Mouse (Mus musculus) thymus, postnatal 25 days (tissue): ENCODE measurements around the gene Sap25.
A peak's percentile ranks its signal among the peaks of the same experiment; 100 is the strongest.
"Not testable (repeated sequence)": the region's sequence is repeated elsewhere in the genome, so short reads cannot be mapped to it uniquely, and the experiment has no call there.

Experiments
- DNase-seq: peaks from one replicate; pipeline ENCODE4 v3.0.0; 2022

Gene Sap25

DNA sequence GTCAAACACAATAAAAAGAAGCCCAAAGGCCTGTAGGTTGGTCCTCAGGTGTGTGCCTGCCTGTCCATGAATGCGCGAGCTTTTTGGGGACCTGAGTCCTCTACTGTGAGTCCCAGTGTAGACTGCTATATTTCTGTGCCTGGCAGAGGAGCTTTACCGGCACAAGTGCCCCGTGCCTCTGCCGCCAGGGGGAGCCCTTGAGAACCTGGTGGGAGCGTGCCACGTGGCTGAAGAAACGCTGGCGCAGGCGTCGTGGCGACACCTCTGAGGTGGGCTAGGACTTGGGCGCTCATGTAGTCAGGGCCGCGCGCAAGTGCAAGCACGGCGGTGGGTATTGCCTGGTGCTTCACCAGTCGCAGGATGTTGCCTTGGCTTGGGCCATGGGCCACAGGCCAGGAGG, at the start of gene Sap25:
Sap25 (plus strand) TSS at position 281 of the 400 bp plus-strand sequence.
- peak; percentile 54 for DNase-seq

DNA sequence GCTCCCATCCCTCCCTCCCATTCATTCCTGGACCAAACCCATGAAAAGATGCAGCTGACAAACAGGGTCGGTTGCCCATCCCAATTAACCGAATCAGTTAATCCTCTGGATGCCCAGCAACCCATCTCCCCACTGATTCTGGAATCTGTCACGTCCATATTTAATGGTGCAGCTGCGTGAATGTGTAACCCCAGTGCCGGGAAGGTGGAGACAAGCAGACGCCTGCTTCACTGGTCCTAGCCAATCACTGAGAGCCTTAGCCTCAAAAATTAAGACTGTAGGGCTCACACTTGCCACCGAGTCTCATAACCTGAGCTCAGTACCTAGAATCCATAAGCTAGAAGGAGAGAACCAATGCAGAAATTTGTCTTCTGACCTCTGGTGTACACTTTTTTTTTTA, 45.2 kb upstream of the Sap25 start:
- DNase-seq = no peak

DNA sequence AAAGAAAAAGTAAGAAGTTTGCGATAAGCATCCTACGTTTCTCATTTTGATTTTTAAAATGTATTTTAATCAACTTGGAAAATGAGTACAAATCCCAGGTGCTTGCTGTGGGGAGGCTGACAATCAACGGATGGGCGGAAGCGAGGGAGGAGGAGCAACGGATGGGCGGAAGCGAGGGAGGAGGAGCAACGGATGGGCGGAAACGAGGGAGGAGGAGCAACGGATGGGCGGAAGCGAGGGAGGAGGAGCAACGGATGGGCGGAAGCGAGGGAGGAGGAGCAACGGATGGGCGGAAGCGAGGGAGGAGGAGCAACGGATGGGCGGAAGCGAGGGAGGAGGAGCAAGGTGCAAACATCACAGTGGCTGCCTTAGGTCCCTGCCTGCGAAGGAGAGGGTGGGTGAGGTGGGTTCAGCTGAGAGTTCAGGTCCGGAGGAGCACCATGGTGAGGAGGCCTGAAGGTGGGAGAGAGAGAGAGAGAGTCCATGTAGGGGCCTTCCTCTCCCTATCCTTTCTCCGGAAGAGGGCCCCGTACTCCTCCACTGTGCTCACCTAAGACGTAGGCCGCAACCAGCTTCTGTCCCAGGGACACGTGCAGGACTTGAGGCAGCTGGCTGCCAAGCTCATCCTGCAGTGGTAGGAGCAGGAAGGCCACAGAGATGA, 44.4 kb upstream of the Sap25 start:
- peak; percentile 46 for DNase-seq

DNA sequence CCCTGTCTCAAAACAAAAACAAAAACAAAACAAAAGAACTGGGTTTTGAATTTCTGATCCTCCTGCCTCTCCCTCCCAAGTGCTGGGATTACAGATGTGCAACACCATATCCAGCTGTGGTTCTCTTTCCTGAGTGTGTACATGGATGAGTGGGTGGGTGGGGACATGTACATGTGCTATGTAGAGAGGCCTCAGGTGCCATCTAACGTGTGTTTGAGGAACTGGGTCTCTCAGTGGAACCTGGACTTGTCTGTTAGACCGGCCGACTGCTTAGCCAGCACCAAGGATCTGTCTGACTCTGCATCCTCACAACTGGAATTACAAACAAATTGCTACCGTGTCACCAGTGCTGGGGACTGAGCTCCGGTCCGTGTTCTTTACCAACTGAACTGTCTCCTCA, 43.5 kb upstream of the Sap25 start:
- DNase-seq = no peak

DNA sequence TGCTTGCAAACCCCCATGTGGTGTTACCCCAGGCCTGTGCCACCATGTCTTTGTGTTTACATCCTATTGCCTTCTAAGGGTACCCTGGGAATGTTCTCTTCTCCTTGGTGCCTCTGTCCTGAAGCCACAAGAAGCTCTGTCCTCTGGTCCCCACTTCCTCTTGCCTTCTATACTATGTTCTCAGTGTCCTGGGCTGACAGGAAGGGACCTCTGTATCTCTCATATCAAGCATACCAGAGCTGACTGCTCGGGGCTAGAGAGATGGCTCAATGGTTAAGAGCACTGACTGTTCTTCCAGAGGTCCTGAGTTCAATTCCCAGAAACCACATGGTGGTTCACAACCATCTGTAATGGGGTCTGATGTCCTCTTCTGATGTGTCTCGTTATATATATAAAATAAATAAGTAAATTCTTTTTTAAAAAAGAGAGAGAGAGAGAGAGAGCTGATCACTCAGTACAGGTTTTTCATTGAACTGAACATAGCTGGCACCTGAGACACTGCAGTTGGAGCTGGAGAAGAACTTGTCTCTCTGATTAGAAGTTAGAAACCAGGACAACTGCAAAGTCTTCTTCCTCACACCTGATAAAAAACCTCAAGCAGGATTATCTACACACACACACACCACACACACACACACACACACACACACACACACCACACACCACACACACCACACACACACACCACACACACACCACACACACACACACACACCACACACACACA, 42.9 kb upstream of the Sap25 start:
- DNase-seq = no peak

DNA sequence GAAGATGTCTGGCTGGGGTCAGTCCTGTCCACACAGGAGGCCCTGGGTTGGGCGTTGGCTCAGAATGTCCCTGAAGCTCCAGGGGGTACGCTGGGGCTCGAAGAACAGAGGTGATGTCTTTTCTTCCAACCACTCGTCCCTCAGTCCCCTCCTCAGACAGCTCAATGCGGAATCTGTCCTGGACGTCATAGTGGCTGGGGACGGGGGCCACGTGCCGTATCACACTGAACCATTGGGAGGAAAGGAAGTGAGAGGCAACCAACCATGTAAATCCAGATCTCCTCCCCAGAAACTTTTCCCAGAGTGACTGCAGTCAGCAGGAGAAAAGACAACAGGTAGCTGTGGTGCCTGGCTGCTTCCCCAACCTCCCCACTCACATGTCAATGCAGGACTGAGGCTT, 41.5 kb upstream of the Sap25 start:
- no peak for DNase-seq

DNA sequence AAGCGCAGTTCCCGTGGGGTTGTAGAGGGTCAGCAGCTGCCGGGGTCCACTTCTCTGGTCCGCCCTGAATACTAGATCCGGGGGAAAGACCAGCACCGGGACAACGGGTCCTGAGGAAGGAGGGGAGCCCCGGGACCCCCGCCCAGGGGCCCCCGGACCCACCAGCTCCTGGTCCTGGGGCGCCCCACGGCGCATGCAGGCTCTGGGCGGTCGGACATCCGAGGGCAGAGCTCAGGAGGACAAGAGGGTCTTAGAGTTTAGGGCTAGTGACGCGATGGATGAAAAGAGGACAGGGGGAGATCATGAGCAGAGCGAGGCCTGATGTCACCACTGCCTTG, 40.9 kb upstream of the Sap25 start:
- no peak for DNase-seq

DNA sequence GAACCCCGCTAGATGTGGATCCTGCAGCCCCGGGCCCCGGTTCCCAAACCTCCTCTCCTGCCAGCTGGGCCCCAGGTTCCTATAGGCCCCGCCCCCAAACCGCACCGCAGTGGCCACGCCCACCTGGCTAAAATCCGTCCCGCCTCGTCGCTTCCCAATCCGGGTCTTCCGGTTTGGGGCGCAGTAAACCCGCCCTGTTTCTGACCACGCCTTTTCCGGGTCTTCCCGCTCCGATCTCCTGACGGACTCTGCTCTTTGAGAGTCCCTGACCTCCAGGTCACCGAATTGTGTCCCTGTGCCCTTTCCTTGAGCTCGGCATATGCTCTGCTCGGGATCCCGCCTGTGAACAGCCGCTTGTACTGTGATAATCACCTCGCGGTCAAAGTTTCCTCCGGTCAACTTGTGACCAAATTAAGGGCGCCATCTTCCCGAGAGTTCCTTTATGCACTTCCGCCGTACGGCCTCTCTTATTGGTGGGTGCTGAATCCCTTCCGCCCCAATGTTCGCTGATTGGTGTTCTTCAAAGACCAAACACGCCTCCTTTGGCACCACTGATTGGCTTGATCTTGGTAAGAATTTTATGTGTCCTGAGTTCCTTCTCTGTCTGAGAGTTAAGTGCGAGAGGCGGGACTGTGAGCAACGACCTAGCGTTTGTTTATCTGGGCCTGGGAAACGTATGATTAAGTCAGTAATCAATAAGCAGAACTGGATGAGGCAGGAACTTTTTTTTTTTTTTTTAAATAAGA, 40.3 kb upstream of the Sap25 start, which contains the start of gene Mospd3:
Mospd3 (minus strand) TSS at position 440 of the 746 bp plus-strand sequence.
- peak; percentile 98 for DNase-seq

DNA sequence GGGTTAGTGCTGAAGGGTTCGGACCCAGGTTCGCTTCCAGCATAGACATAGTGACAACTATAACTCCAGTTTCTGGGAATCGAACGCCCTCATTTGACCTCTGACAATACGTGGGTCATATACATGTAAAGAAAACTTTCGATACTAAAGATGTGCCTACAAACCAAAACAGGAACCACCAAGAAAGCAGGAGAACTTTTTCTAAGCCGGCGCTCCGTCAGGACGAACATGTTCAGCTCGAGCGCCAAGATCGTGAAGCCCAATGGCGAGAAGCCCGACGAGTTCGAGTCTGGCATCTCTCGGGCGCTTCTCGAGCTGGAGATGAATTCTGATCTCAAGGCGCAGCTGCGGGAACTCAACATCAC, 39.8 kb upstream of the Sap25 start:
- DNase-seq = peak; percentile 32

DNA sequence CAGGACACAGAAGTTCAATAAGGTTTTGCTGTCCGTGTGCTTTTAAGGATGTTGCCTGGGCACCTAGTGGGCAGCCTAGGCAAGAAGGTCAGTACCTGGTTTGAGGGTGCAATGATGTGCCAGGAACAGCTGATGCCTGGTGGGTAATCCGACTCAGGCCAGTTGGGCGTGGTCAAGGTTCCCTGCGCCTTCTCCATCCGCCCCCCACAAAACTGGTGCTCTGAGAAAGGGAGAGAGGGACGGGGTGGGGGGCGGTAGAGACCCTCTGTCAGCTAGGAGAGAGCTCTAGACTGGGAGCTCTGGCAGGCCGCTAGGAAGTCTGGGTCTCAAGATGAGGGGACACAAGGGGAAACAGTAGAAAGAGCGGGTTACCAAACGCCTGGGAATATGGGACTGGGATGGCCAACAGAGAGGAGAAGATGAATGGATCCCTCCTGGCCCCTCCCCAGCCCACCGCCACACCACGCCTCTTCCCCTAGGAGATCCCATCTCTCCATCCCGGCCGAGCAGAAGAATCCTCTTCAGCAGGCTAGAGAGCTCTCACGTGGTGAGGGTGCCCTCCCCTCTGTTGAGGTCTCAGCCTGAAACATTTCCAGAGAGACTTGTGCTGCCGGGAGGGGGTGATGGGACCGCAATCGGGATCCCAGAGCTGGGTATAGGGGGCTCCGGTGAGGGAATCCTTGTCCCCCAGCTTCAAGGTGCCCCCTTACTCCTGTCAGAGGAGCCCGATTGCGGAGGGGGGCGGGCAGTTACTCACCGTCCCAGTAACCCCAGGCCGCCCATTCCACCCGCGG, 33.1 kb upstream of the Sap25 start:
- no peak for DNase-seq

DNA sequence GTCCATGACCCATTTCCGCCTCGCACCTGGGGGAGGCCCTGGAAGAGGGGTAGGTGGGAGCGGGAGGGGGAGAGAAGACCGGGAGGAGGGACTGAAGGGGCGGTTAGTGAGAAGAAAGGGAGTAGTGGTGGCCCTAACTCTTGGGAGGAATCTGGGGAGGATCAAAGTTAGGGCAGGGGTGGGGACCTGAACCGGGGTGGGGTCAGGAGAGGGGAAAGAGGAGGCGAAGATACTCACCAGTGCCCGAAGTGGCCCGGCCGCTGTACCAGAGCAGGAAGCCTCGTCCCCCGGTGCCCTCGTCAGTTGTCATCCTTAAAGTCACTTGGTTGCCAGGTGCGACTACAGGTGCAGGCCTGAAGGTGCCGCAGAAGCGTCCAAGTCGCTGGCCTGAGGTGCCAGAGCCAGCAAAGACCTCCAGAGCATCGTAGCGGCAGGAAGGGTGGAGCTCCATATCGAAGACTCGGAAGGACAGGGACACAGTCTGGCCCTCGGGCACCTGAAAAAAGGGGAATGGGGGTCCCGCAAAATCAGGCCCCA, 32.4 kb upstream of the Sap25 start:
- no peak for DNase-seq

DNA sequence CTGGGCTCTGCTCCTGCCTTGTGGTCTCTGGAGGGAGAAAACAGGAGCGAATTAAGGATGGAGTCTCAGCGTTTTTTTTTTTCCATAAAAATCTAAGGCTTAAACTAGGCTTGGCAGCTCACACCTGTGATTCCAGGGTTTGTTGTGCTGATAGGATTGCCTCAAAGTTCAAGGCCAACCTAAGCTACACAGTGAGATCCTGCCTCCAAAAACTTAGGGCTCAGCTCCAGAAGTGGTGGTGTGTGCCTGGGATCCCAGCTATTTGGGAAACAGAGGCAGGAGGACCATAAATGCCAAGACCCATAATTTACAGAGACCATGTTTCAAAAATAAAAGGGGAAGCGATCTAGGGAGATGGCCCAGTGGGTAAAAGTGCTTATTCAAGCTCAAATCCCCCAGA, 31.8 kb upstream of the Sap25 start:
- DNase-seq = no peak

DNA sequence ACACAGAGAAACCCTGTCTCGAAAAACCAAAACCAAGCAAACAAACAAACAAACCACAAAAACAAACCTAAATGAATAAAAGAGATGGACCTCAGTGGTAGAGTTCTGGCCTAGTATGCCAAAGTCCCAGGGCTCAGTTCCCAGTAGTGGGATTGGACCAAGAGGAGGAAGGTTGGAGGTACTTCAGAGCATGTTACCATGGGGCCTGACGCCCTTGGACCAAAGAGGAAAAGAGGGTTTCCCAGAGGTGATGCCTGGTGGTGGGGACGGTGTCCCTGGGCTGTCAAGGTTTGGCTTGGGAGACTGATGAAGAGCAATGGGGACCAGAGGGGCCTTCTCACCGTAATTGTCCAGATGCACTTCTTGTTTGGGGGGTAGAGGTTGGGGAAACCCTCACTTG, 31.1 kb upstream of the Sap25 start:
- DNase-seq = no peak

DNA sequence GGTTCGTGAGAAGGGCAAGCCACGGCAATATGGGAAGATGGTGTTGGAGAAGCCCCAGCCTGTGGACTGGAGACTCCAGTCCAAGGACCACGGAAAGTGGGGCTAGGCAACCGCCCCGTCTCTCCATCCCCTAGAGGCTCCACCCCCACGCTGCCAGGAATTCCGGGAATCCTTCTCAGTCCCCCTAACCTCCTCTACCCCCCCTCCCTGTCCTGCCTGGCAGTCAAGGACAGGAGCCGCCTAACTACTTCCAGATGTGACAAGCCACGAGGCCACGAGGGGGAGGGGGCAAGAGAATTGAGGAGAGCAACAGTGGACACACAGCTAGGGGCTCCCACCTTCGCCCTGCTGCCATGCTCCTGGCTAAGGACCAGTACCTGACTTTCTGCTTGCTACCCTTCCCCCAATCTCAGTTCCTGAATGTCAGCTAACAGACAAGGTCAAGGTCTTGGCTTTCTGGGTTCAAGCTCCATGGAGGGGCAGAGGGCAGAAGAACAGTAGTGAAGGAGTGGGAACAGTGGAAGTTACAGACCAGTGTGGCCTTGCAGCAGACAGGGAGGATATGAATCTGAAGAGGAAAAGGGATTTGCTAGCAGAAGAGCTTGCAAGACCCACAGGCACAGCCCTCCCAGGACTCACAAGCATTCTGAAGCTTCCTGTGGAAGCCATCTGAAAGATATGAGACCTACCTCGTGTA, 30.4 kb upstream of the Sap25 start:
- DNase-seq = no peak

DNA sequence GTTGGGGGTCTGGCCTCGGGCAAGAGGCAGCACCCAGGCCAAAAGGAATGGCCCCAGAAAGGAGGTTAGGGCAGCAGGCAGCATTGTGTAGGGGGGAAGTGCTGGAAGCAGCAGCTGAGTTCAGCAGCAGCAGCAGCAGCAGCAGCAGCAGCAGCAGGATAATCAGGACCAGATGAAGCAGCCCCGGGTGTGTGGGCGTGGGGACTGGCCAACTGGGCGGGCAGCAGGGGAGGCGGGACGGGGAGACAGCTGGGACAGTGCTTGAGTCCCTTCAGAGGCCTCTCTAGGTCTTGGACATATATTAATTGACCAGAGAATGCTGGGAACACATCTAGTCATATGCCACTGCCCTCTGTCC, 29.9 kb upstream of the Sap25 start:
- DNase-seq = no peak

DNA sequence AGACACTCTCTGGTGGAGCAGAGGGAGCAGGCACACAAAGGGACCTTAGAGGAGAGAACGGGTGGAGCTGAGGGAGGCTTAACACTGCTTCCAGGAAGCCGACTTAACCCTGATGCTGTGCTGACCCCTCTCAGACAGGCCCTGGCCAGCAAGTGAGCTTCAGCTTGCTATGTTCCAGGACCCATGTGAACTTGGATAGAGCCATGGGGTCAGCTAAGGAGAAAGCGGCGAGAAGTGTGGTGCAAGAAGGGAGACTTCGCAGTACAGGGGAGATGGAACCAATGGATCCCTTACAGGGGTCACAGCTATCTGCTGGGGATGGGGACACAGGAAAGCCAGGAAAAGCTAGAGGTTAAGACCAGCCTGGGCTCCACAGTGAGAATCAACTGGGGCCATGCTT, 28.1 kb upstream of the Sap25 start:
- no peak for DNase-seq

DNA sequence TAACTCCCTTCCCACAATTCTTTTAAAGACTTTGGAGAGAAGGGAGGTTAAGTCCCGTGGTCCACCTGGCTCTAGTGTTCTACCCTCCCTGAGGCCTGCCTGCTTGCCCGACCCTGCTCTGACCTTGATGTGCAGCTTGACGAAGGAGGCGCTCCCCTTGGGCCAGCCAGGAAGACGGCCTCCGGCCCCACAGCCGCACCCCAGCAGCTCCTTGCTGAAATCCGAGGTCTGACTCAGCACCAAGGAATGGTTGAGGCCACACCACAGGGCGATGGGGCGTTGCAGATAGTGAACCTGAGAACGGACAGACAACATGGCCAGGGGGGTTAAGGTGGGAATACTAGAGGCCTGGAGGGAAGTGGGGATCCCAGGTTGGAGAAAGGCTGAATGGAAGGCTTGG, 27.6 kb upstream of the Sap25 start, which contains the start of gene Pcolce:
Pcolce (minus strand) TSS at position 235 of the 400 bp plus-strand sequence.
- DNase-seq = no peak

DNA sequence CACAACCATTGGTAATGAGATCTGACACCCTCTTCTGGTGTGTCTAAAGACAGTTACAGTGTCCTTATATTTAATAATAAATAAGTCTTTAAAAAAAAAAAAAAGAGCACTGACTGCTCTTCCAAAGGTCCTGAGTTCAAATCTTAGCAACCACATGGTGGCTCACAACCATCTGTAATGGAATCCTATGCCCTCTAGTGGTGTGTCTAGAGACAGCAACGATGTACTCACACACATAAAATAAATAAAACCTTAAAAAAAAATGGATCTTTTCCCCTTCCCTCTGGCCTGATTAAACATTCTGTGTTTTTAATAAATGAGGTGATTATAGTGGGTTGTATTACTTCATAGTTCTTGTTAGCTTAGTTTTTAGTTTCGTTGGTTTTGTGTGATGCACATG, 26.2 kb upstream of the Sap25 start:
- DNase-seq = not testable (repeated sequence)

DNA sequence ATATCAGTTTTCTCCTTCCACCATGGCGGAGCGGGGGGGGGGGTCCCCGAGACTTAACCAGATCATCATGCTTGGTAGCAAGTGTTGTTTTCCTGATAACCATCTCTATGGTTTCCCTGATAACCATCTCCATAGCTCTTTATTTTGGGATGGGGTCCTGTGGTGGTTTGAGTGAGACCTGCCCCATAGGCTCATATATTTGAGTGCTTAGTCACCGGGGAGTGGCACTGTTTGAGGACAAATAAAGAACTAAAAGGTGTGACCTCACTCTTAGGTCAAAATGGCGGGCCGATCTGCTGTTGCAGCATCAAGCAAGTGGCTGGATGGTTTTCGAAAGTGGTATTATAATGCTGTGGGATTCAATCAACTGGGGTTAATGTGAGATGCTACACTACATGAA, 25.8 kb upstream of the Sap25 start:
- DNase-seq = no peak

DNA sequence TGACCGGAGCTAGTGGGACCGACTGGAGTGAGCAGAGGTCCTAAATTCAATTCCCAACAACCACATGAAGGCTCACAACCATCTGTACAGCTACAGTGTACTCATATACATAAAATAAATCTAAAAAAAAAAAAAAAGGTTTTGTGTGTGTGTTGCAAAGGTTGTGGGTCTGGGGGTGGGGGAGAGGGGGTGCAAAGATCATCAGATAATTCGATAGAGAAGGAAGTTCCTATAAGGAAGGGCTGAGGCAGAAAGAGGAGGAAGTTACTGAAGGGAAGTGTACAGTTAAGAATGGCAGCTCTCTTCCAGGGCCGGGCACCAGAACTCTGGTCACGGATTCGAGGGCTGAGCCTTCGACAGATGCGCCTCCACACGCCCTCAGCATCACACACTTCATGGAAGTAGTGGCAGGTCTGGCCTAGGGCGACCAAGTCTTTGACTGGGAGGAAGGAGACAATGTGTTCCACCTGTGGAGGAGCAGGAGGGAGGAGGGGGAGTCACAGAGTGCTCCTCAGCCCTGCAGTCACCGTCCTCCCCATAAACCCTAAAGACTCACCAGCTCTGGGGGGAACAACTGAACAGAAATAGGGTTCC, 17.1 kb upstream of the Sap25 start:
- no peak for DNase-seq

DNA sequence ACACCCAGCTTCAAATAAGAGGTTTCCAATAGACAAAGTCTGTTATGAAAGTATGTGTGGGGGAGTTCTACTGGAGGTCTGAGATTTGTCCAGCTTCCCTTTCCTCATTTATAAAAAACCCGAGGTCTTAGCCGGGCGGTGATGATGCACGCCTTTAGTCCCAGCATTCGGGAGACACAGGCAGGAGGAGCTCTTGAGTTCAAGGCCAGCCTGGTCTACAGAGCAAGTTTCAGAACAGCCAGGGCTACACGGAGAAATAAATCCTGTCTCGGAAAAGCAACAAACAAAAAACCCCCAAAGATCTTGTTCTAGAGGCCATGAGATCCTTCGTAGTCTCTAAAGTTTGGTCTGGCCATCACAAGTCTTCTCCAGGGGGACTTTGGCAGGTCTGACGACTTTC, 13.1 kb upstream of the Sap25 start:
- peak; percentile 42 for DNase-seq
